Comparison of ENCODE assay signal across 9 mouse cellular contexts in the genomic region with DNA sequence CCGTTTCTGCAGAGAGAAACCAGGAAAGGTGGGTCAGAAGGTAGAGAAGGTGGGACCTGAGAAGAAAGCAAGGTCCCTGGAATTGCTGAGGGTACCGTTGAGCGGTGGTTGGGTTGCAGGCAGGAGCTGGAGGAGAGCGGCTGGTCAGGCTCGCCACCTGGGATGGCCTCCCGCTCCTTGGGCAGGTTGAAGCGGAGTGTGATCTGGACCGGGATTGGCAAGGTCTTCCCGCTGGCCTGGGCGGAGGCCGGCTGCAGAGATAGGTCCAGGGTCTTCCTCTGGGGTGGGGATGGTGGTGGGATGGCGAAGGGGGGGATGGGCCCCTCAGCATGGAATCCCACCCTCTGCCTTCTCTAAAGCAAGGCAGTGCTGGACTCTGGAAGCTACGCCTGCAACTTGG. TPM values are rescaled to one million over a fixed set of nuclear protein-coding genes. Genes with fewer than 3 reads are reported as not detected.
DNase-seq lines count a peak whose midpoint lies in the region; ATAC-seq and TF ChIP-seq lines count a peak whose summit lies in the region.
"Had no signal": no experiment of that assay in that cellular context is flagged by ENCODE, and none has a peak within 500 bp of the region (broad histone marks: within the 10 kb centered on the region; RNA-seq: fewer than 3 reads in every experiment).

No protein-coding gene starts in this region.

- H3K4me1 ChIP-seq in cerebellum, adult 2 months (ENCODE audit: control insufficient read depth, insufficient read depth, low read length): peaks cover 15% of the 10 kb centered on the region
- H3K4me1 ChIP-seq in liver, embryonic 14.5 days (replicated peaks; ENCODE audit: control insufficient read depth in 2 of 2, insufficient read depth in 2 of 2, low read length in 1 of 2): peaks cover 16 to 28% of the 10 kb centered on the region in 2 experiments

- peak overlapping the region; percentile 63 for H3K4me2 ChIP-seq in liver, embryonic 14.5 days (ENCODE audit: low read depth)

- no peak for DNase-seq in cerebellum, adult 2 months
- DNase-seq in cerebellum, postnatal 4 days (ENCODE audit: low spot score in 2 of 2): no peak
- peak; percentile 12 for DNase-seq in thymus, postnatal 25 days
- DNase-seq in thymus, adult 18-20 months: no peak
- DNase-seq in liver, embryonic 14.5 days (ENCODE audit: low read depth in 3 of 3, low spot score in 3 of 3): no peak
- no peak for DNase-seq in layer of hippocampus, adult 18-20 months (ENCODE audit: low spot score in 2 of 2)
- DNase-seq in adrenal gland, adult 8-10 months: no peak

- no peak overlapping the region for H3K9ac ChIP-seq in liver, embryonic 14.5 days (replicated peaks)

- 93% methylated on average over 13 of the region's 13 CpGs for WGBS in cerebellum, adult 2 months
- 91% methylated on average over 13 of the region's 13 CpGs for WGBS in liver, embryonic 14.5 days (ENCODE audit: insufficient replicate concordance)

- no peak for TF ChIP-seq EP300 in liver, embryonic 14.5 days (IDR thresholded peaks at IDR 0.05; ENCODE audit: low read depth)

- TF ChIP-seq POLR2A in cerebellum, adult 2 months (IDR thresholded peaks at IDR 0.05; ENCODE audit: borderline replicate concordance, insufficient read depth, low read length): no peak

- no peak overlapping the region for H3K27ac ChIP-seq in cerebellum, adult 2 months (ENCODE audit: insufficient read depth, low read length)
- H3K27ac ChIP-seq in liver, embryonic 14.5 days: no peak overlapping the region

- peaks cover 35% of the 10 kb centered on the region for H3K36me3 ChIP-seq in liver, embryonic 14.5 days (replicated peaks; ENCODE audit: control insufficient read depth, insufficient read depth, low read depth)

- no peak for ATAC-seq in liver, embryonic 14.5 days (ENCODE audit: insufficient read depth)
- ATAC-seq in megakaryocyte-erythroid progenitor cell, adult 5-6 weeks (replicated peaks; ENCODE audit: low FRiP score, low TSS enrichment, poor library complexity, severe bottlenecking): no peak

- H3K9me3 ChIP-seq in liver, embryonic 14.5 days (ENCODE audit: control insufficient read depth, low read length): no peaks in the 10 kb centered on the region

- no peak for TF ChIP-seq CTCF in cerebellum, adult 2 months (IDR thresholded peaks at IDR 0.05; ENCODE audit: borderline replicate concordance, insufficient read depth, low read depth, low read length)
- no peak for TF ChIP-seq CTCF in liver, embryonic 14.5 days (IDR thresholded peaks at IDR 0.05; ENCODE audit: low read depth)

- H3K4me3 ChIP-seq in cerebellum, adult 2 months (replicated peaks; ENCODE audit: insufficient read depth, low read depth, low read length): peak overlapping the region; percentile 86
- H3K4me3 ChIP-seq in liver, embryonic 14.5 days (ENCODE audit: insufficient read depth in 1 of 2, low read depth in 2 of 2, low read length in 2 of 2): peak overlapping the region in 1 of 2 experiments; percentile 79; a peak in 2 of 4 replicates

- H3K27me3 ChIP-seq in cerebellum, adult 2 months (ENCODE audit: control insufficient read depth, insufficient read depth, low read length): no peaks in the 10 kb centered on the region
- no peaks in the 10 kb centered on the region for H3K27me3 ChIP-seq in liver, embryonic 14.5 days (ENCODE audit: control insufficient read depth, insufficient read depth, low read length)

RNA-seq across cellular contexts. Expression of a gene that starts 1.3 kb away (rescaled TPM):
- 139 and 143 TPM in 2 replicates for polyA plus RNA-seq in cerebellum, adult 2 months (2012; rRNA removed)
- 21.0 and 25.6 TPM in 2 replicates for polyA plus RNA-seq in liver, embryonic 14.5 days (2012; rRNA removed)
- 8.5 and 10.0 TPM in 2 replicates for polyA plus RNA-seq in liver, embryonic 14.5 days (2014; fragmentation: Nextera tagmentation; extraction: Ambion mirVana)
- total RNA-seq in megakaryocyte-erythroid progenitor cell, adult 5-6 weeks (2014; fragmentation: Nextera tagmentation): 46.2 and 55.6 TPM in 2 replicates
- total RNA-seq in megakaryocyte-erythroid progenitor cell, adult 5-6 weeks (2017): 60.7 and 86.1 TPM in 2 replicates
- 10 to 100 TPM; 78.7 to 86.3 TPM for total RNA-seq in layer of hippocampus, adult 18-20 months (2021)
- 10 to 100 TPM; 71.6 to 90.4 (median 76.6) TPM for total RNA-seq in adrenal gland, adult 8-10 months (2022)

RNA-seq across cellular contexts. Expression of a gene that starts 7.0 kb away (rescaled TPM):
- 79.1 and 83.5 TPM in 2 replicates for polyA plus RNA-seq in cerebellum, adult 2 months (2012; rRNA removed)
- polyA plus RNA-seq in liver, embryonic 14.5 days (2012; rRNA removed): 69.9 and 87.7 TPM in 2 replicates
- polyA plus RNA-seq in liver, embryonic 14.5 days (2014; fragmentation: Nextera tagmentation; extraction: Ambion mirVana): 115 and 129 TPM in 2 replicates
- 173 and 247 TPM in 2 replicates for total RNA-seq in megakaryocyte-erythroid progenitor cell, adult 5-6 weeks (2014; fragmentation: Nextera tagmentation)
- 72.8 and 97.8 TPM in 2 replicates for total RNA-seq in megakaryocyte-erythroid progenitor cell, adult 5-6 weeks (2017)
- total RNA-seq in layer of hippocampus, adult 18-20 months (2021): 10 to 100 TPM; 72.0 to 79.8 TPM
- 100 to 1,000 TPM; 123 to 156 (median 130) TPM for total RNA-seq in adrenal gland, adult 8-10 months (2022)

RNA-seq across cellular contexts. Expression of a gene that starts 28.6 kb away (rescaled TPM):
- polyA plus RNA-seq in cerebellum, adult 2 months (2012; rRNA removed): 39.0 and 40.3 TPM in 2 replicates
- 14.8 and 19.9 TPM in 2 replicates for polyA plus RNA-seq in liver, embryonic 14.5 days (2012; rRNA removed)
- 18.9 and 21.9 TPM in 2 replicates for polyA plus RNA-seq in liver, embryonic 14.5 days (2014; fragmentation: Nextera tagmentation; extraction: Ambion mirVana)
- 64.8 and 66.0 TPM in 2 replicates for total RNA-seq in megakaryocyte-erythroid progenitor cell, adult 5-6 weeks (2014; fragmentation: Nextera tagmentation)
- 36.1 and 49.7 TPM in 2 replicates for total RNA-seq in megakaryocyte-erythroid progenitor cell, adult 5-6 weeks (2017)
- total RNA-seq in layer of hippocampus, adult 18-20 months (2021): 10 to 100 TPM; 16.2 to 21.1 TPM
- 100 to 1,000 TPM in 2 of 4 experiments, 10 to 100 TPM in 2; 90.0 to 114 (median 96.4) TPM for total RNA-seq in adrenal gland, adult 8-10 months (2022)

RNA-seq across cellular contexts. Expression of a gene that starts 40.9 kb away (rescaled TPM):
- polyA plus RNA-seq in cerebellum, adult 2 months (2012; rRNA removed): 5.1 and 5.6 TPM in 2 replicates
- 1.3 and 1.5 TPM in 2 replicates for polyA plus RNA-seq in liver, embryonic 14.5 days (2012; rRNA removed)
- 1.4 and 1.8 TPM in 2 replicates for polyA plus RNA-seq in liver, embryonic 14.5 days (2014; fragmentation: Nextera tagmentation; extraction: Ambion mirVana)
- total RNA-seq in megakaryocyte-erythroid progenitor cell, adult 5-6 weeks (2014; fragmentation: Nextera tagmentation): 4.0 and 5.5 TPM in 2 replicates
- total RNA-seq in megakaryocyte-erythroid progenitor cell, adult 5-6 weeks (2017): 1.4 and 4.3 TPM in 2 replicates
- 1 to 10 TPM; 6.4 to 6.5 TPM for total RNA-seq in layer of hippocampus, adult 18-20 months (2021)
- 10 to 100 TPM; 10.8 to 15.7 (median 13.1) TPM for total RNA-seq in adrenal gland, adult 8-10 months (2022)

RNA-seq across cellular contexts. Expression of a gene that starts 48.3 kb away (rescaled TPM):
- 0.05 TPM in 1 of 2 replicates, not detected in the other for polyA plus RNA-seq in cerebellum, adult 2 months (2012; rRNA removed)
- 0.01 and 0.02 TPM in 2 replicates for polyA plus RNA-seq in liver, embryonic 14.5 days (2012; rRNA removed)
- not detected in 2 replicates for polyA plus RNA-seq in liver, embryonic 14.5 days (2014; fragmentation: Nextera tagmentation; extraction: Ambion mirVana)
- not detected in 2 replicates for total RNA-seq in megakaryocyte-erythroid progenitor cell, adult 5-6 weeks (2014; fragmentation: Nextera tagmentation)
- not detected in 2 replicates for total RNA-seq in megakaryocyte-erythroid progenitor cell, adult 5-6 weeks (2017)
- total RNA-seq in layer of hippocampus, adult 18-20 months (2021): not detected
- total RNA-seq in adrenal gland, adult 8-10 months (2022): not detected
- total RNA-seq: liver, adult 2 months had no signal
